Mouse (Mus musculus): ENCODE measurements around the gene Tspan11. TPM values are rescaled to one million over a fixed set of nuclear protein-coding genes. Genes with fewer than 3 reads are reported as not detected.

The Tspan11 gene
- polyA plus RNA-seq, 1 experiment, result 47.4 TPM

DNA sequence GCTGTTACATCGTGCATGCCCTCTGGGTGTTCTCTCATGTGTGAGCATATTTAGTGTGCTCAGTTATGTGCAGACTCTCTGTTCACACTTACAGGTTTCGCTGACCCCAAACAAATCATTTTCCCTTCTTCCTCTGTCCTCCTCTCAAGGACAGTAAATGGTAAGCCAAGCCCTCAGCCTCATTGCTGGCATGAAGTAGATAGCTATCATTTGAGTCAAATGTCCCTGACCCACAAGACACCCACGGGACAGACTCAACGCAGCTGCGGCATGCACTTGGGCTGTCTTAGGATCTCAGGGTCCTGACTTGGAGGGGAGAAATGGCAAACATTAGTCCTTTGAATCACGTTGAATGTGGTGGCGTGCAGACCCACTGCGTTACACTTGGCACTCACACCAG is 55.0 kb downstream of the Tspan11 start:
- DNase-seq, result no peak
- TF ChIP-seq CTCF (IDR thresholded peaks at IDR 0.05; ENCODE audit: insufficient read depth, low read length) (no peak), POLR2A (IDR thresholded peaks at IDR 0.05; ENCODE audit: borderline replicate concordance, extremely low read depth, low read depth, low read length) (no peak)
- WGBS, result 88% methylated on average over 8 of the region's 8 CpGs
- Histone ChIP-seq H3K4me3 (replicated peaks; ENCODE audit: extremely low read depth, low read depth, low read length) (no peak overlapping the region), H3K4me1 (ENCODE audit: control insufficient read depth, insufficient read depth, low read length) (no peaks in the 10 kb centered on the region)

DNA sequence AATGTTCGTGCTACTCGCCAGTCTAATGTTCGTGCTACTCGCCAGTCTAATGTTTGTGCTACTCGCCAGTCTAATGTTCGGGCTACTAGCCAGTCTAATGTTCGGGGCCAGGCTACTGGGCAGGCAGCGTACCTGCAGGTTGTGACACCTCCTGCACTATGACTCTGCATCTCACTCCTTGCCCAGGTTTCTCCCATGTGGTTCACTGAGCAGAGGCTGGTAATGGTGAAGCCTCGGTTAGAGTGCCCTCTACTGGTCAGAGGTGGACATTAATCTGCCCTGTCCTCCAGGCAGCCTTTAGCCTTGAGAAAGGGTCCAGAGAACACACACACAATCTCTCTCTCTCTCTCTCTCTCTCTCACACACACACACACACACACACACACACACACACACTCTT is 58.3 kb downstream of the Tspan11 start:
- DNase-seq, result peak; percentile 47
- WGBS, result 55% methylated on average over 9 of the region's 9 CpGs
- no peaks in the 10 kb centered on the region for H3K4me1 ChIP-seq (ENCODE audit: control insufficient read depth, insufficient read depth, low read length)
- no peak overlapping the region for H3K4me3 ChIP-seq (replicated peaks; ENCODE audit: extremely low read depth, low read depth, low read length)
- no peak for TF ChIP-seq POLR2A (IDR thresholded peaks at IDR 0.05; ENCODE audit: borderline replicate concordance, extremely low read depth, low read depth, low read length)
- TF ChIP-seq CTCF (IDR thresholded peaks at IDR 0.05; ENCODE audit: insufficient read depth, low read length), result peak; percentile 93

DNA sequence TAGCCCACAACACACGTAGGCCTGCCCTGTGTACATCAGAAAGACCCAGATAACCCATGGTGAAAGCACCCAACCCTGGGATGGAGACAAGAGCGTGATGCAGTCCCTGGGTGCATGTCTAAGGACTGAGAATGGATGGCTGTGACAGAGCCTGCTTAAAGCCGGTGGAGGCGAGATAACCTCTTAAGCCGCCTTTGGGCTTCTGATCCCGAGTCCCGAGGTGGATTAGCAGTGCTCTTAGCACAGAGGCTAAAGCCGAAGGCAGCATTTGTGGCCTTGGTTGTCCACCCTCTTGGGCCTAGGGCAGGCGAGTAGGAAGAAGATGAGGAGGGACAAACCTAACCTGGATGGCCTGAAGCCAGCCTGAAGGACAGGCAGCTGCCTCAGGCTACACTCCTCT is 61.3 kb downstream of the Tspan11 start:
- TF ChIP-seq CTCF (IDR thresholded peaks at IDR 0.05; ENCODE audit: insufficient read depth, low read length) (no peak), POLR2A (IDR thresholded peaks at IDR 0.05; ENCODE audit: borderline replicate concordance, extremely low read depth, low read depth, low read length) (no peak)
- 74% methylated on average over 9 of the region's 9 CpGs for WGBS
- no peak for DNase-seq
- Histone ChIP-seq H3K4me3 (replicated peaks; ENCODE audit: extremely low read depth, low read depth, low read length) (no peak overlapping the region), H3K4me1 (ENCODE audit: control insufficient read depth, insufficient read depth, low read length) (no peaks in the 10 kb centered on the region)

DNA sequence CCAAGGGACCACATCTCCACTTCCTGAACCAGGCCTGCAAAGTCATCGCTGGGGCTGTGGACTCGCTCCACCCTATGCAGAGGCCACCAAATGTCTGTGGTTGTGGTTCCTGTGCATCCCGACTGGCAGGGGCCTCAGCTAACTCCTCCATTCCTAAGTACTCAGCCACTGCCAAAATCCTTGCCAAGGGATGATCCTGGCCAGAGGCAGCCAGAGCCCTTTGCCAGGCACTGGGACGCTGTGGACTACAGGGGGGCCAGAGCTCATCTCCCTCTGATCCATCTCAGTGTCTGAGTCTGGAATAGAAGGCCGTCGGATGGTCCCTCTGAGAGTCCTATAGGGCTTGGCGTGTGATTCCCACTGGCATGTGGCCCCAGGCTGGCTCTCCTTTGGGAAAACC is 62.5 kb downstream of the Tspan11 start:
- DNase-seq, result no peak
- Histone ChIP-seq H3K4me3 (replicated peaks; ENCODE audit: extremely low read depth, low read depth, low read length) (no peak overlapping the region), H3K4me1 (ENCODE audit: control insufficient read depth, insufficient read depth, low read length) (no peaks in the 10 kb centered on the region)
- 79% methylated on average over 7 of the region's 7 CpGs for WGBS
- TF ChIP-seq CTCF (IDR thresholded peaks at IDR 0.05; ENCODE audit: insufficient read depth, low read length), result no peak
- TF ChIP-seq POLR2A (IDR thresholded peaks at IDR 0.05; ENCODE audit: borderline replicate concordance, extremely low read depth, low read depth, low read length), result no peak

DNA sequence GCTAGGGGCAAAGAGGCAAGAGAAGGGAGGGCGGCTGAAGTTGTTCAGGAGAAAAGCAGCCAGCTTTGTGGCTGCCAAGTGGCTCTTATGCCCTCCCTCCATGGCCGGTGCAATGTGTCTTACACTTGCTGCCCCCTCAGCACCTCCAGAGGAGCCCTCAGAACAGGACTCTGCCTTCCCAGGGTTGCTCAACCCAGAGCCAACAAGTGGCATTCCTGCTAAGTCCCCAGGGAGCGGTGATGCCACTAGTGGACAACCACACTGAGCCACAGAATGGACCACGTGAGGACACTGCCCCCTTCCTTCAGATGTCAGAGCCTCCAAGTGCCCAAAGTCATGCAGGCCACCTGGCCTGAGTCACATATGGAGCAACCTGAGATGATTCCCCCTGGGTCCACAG is 65.7 kb downstream of the Tspan11 start:
- no peak for TF ChIP-seq CTCF (IDR thresholded peaks at IDR 0.05; ENCODE audit: insufficient read depth, low read length)
- Histone ChIP-seq H3K4me3 (replicated peaks; ENCODE audit: extremely low read depth, low read depth, low read length) (no peak overlapping the region), H3K4me1 (ENCODE audit: control insufficient read depth, insufficient read depth, low read length) (no peaks in the 10 kb centered on the region)
- 55% methylated on average over 4 of the region's 4 CpGs for WGBS
- DNase-seq, result peak; percentile 40

DNA sequence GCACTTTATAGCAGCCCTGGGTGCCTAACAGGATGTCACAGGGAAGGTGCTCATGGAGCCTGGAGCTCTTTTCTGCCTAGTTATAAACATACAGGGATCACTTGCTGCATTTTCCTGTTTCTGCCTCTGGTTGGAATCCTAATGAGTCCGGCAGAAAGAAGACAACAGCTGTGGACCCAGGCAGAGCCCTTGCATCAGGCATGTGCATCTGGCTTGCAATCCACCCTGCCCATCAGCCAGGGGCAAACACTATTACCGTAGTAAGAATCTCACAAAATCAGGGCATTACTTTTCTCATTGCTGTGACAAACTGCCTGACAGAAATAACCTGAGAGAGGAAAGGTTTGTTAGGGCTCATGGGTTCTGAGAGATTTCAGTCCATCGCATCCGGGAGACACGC is 68.8 kb downstream of the Tspan11 start:
- DNase-seq, result no peak
- 62% methylated on average over 5 of the region's 5 CpGs for WGBS
- TF ChIP-seq POLR2A (IDR thresholded peaks at IDR 0.05; ENCODE audit: borderline replicate concordance, extremely low read depth, low read depth, low read length) (no peak), CTCF (IDR thresholded peaks at IDR 0.05; ENCODE audit: insufficient read depth, low read length) (no peak)
- Histone ChIP-seq H3K4me3 (replicated peaks; ENCODE audit: extremely low read depth, low read depth, low read length) (no peak overlapping the region), H3K4me1 (ENCODE audit: control insufficient read depth, insufficient read depth, low read length) (no peaks in the 10 kb centered on the region)

DNA sequence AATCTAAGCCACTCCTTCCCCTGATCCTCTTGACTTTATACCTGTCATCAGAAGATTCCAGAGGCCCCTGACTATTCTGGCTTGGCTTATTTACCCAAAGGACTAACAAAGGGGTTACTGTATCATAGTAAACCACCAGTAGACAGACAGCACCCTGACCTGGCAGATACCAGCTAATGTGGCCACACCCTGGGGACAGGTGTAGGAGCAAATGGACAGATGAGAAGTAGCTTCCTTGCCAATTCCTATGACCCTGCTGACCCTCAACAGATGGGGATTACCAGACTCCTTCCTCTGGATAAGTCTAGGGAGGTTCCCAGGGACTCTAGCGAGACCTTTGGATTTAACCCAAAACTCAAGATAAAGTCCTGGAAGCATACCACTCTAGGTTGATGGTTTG is 72.8 kb downstream of the Tspan11 start:
- DNase-seq, result no peak
- WGBS, result 85% methylated on average over 1 of the region's 1 CpGs
- H3K4me1 ChIP-seq (ENCODE audit: control insufficient read depth, insufficient read depth, low read length), result no peaks in the 10 kb centered on the region
- no peak overlapping the region for H3K4me3 ChIP-seq (replicated peaks; ENCODE audit: extremely low read depth, low read depth, low read length)
- no peak for TF ChIP-seq CTCF (IDR thresholded peaks at IDR 0.05; ENCODE audit: insufficient read depth, low read length)
- no peak for TF ChIP-seq POLR2A (IDR thresholded peaks at IDR 0.05; ENCODE audit: borderline replicate concordance, extremely low read depth, low read depth, low read length)

DNA sequence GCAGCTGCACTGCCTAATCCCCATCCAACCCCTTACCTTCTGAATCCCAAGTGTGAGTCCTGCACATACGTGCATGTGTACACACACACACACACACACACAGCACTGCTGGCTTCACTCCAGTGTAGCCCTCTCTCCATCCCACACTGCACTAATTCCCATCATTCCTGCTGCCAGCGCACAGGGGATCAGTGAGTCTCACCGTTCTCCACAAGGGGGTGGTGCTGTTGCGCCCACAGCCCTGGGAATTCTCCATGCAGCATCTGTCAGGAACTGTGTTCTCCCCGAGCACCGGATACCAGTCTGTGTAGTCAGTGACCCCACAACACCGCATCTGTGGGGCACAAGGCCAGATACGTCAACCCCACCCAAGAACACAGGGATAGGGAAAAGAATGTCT is 78.1 kb downstream of the Tspan11 start:
- H3K4me3 ChIP-seq (replicated peaks; ENCODE audit: extremely low read depth, low read depth, low read length), result no peak overlapping the region
- WGBS, result 66% methylated on average over 8 of the region's 8 CpGs
- no peak for DNase-seq
- no peaks in the 10 kb centered on the region for H3K4me1 ChIP-seq (ENCODE audit: control insufficient read depth, insufficient read depth, low read length)
- no peak for TF ChIP-seq CTCF (IDR thresholded peaks at IDR 0.05; ENCODE audit: insufficient read depth, low read length)
- no peak for TF ChIP-seq POLR2A (IDR thresholded peaks at IDR 0.05; ENCODE audit: borderline replicate concordance, extremely low read depth, low read depth, low read length)

DNA sequence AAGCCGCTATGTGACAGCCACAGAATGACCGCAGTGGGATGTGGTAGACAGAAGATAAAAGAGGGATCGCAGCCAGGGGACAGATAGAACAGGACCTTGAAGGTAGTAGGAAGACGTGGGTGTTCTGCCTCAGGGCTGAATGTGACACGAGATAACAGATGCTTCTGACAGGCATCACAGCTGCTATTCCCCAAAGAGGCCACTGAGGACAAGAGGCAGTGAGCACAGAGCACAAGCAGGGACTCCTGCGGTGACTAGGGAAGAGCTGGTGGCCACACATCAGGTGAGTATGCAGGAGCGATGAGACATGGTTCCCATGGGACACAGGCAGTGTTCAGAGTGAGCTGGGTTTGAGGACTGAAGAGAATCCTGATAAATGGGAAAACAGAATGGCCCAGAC is 82.3 kb downstream of the Tspan11 start:
- TF ChIP-seq POLR2A (IDR thresholded peaks at IDR 0.05; ENCODE audit: borderline replicate concordance, extremely low read depth, low read depth, low read length), result no peak
- no peak for TF ChIP-seq CTCF (IDR thresholded peaks at IDR 0.05; ENCODE audit: insufficient read depth, low read length)
- 77% methylated on average over 7 of the region's 7 CpGs for WGBS
- Histone ChIP-seq H3K4me1 (ENCODE audit: control insufficient read depth, insufficient read depth, low read length) (no peaks in the 10 kb centered on the region), H3K4me3 (replicated peaks; ENCODE audit: extremely low read depth, low read depth, low read length) (no peak overlapping the region)
- DNase-seq, result no peak

DNA sequence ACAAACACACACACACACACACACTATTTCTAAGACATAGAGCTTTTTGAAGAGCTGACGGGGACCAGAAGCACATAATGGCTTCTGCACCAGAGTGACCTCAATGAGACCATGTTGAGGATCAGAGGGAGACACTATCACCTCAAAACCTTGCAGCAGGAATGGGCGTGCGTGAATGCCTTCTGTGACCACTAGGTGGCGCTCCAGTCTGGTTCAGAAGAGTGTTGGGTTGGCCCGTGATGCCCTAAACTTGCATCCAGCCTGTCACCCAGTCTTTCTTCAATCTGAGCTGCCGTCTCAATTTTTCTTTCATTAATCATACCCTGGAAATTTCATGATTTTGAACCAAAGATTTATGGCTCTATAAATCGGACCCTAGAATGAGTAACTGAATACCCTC is 82.7 kb downstream of the Tspan11 start:
- H3K4me1 ChIP-seq (ENCODE audit: control insufficient read depth, insufficient read depth, low read length), result no peaks in the 10 kb centered on the region
- DNase-seq, result peak; percentile 72
- WGBS, result 16% methylated on average over 7 of the region's 7 CpGs
- H3K4me3 ChIP-seq (replicated peaks; ENCODE audit: extremely low read depth, low read depth, low read length), result no peak overlapping the region
- TF ChIP-seq POLR2A (IDR thresholded peaks at IDR 0.05; ENCODE audit: borderline replicate concordance, extremely low read depth, low read depth, low read length), result no peak
- peak; percentile 99 for TF ChIP-seq CTCF (IDR thresholded peaks at IDR 0.05; ENCODE audit: insufficient read depth, low read length)

DNA sequence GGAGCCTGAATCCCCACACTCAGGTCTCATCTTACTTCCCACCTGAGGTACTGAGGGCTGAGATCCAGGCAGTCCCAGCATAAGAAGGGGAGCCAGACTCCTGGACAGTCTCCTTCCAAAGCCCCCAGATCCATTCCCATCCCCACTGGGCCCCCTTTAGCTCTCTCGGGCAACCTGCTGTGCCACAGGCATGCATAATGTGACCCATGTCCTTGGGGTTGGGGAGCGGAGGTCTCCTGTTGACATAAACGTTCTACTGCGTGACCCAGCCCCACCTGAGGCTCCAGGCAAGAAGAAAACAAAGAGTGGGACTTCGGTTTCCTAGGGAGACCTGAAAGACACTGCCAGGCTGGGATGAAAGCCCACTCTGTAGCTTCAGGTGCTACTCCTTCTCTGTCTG is 83.5 kb downstream of the Tspan11 start:
- H3K4me3 ChIP-seq (replicated peaks; ENCODE audit: extremely low read depth, low read depth, low read length), result no peak overlapping the region
- H3K4me1 ChIP-seq (ENCODE audit: control insufficient read depth, insufficient read depth, low read length), result no peaks in the 10 kb centered on the region
- DNase-seq, result no peak
- TF ChIP-seq CTCF (IDR thresholded peaks at IDR 0.05; ENCODE audit: insufficient read depth, low read length), result no peak
- TF ChIP-seq POLR2A (IDR thresholded peaks at IDR 0.05; ENCODE audit: borderline replicate concordance, extremely low read depth, low read depth, low read length), result no peak
- 75% methylated on average over 5 of the region's 5 CpGs for WGBS

All from lung, adult 2 months (tissue).